Mouse (Mus musculus): Measurements from ENCODE around the gene Dirc2. TPM values are rescaled to one million over a fixed set of nuclear protein-coding genes. Genes with fewer than 3 reads are reported as not detected.
A peak's percentile ranks its signal among the peaks of the same experiment; 100 is the strongest.

The Dirc2 gene
- polyA plus RNA-seq, 1 experiment, result 0.97 TPM

DNA sequence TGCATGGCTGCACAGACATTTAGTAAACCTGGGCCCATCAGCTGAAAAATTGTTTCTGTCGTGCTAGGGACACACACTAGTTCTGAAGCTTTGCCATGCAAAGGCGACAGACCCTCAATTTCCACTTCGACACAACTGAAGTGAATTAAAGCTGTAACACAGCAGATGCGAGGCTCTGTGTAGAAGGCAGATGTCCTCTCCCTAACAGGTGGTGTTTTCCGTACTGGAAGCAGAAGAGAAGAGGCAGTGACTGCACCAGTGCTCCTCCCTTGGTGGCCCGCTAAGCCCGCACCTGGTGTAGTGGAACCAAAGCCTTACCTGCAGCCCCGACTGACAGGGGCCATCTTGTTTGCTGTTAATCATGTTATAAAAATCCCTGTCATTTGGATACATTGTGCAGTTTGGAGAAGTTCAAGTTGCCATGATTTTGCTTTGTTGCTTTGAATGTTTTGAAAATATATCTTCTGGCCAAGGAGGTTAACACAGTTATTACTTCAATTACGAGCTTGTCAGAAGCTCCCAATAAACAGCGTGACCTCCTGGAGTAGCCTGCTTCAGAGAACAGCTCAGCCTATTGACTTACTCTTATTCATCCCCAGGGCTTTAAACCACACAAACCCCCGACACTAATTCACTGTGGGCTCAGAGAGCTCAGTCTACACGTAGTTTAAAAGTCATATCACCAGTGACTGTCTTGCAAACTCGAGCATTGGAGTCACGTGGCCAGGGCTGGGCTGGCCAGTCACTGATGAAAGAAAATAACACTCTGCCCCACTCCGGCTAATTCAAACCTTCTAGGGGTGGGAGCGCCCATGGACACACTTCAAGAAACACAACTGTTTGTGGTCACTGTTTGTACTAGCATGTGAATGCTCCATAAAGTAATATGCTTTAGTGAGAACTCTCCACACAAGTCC is 65.1 kb downstream of the Dirc2 start:
- no peak for TF ChIP-seq FLI1 (IDR thresholded peaks at IDR 0.05; ENCODE audit: low read length)
- no peak for TF ChIP-seq GATA1 (IDR thresholded peaks at IDR 0.05; ENCODE audit: borderline replicate concordance, low read length)
- Histone ChIP-seq H3K9me3 (no peaks in the 10 kb centered on the region), H3K4me3 (replicated peaks) (no peak overlapping the region), H3K27me3 (replicated peaks) (peaks cover 6% of the 10 kb centered on the region), H3K36me3 (replicated peaks; ENCODE audit: low read length) (no peaks in the 10 kb centered on the region), H3K4me1 (no peaks in the 10 kb centered on the region)

DNA sequence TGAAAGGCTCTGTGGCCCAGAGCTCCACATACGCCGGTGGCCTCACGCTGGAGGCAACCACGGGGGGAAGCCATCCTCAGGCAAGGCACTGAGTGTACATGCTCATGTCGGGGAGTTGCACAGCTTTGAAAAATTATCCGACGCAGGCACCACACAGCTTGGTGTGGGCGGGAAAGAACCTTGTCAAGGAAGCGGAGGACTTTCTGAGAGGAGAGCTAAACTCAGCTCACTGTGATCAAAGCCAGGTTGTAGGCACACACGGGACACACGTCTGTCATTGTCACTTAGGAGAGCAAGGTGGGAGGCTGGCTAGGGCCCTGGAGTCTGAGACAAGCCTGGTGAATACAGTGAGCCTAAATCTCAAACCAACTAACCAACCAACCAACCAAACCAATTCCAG is 67.3 kb downstream of the Dirc2 start:
- Histone ChIP-seq H3K4me3 (replicated peaks) (no peak overlapping the region), H3K4me1 (no peaks in the 10 kb centered on the region), H3K36me3 (replicated peaks; ENCODE audit: low read length) (no peaks in the 10 kb centered on the region), H3K27me3 (replicated peaks) (peaks cover 8% of the 10 kb centered on the region), H3K9me3 (no peaks in the 10 kb centered on the region)
- no peak for TF ChIP-seq FLI1 (IDR thresholded peaks at IDR 0.05; ENCODE audit: low read length)
- no peak for TF ChIP-seq GATA1 (IDR thresholded peaks at IDR 0.05; ENCODE audit: borderline replicate concordance, low read length)

DNA sequence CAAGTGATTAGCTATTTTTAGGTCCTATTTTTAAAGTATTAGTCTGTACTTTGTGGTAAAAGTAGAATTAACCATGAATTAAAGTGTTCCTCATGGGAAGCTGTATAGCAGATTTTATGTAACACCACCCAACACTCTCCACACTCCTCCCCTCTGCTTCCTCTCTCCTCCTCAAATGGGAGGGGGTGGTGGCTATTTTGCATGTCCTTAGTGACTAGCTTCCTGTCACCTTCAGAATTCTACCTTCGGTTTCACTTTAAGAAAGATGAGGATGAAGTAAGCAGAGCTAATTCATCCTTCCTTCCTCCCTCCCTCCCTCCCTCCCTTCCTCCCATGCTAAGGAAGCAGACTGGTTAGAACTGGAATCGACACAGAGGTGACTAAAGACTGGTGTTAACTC is 73.1 kb downstream of the Dirc2 start:
- TF ChIP-seq GATA1 (IDR thresholded peaks at IDR 0.05; ENCODE audit: borderline replicate concordance, low read length), result no peak
- TF ChIP-seq FLI1 (IDR thresholded peaks at IDR 0.05; ENCODE audit: low read length), result no peak
- Histone ChIP-seq H3K4me1 (no peaks in the 10 kb centered on the region), H3K4me3 (replicated peaks) (peak overlapping the region; percentile 50), H3K27me3 (replicated peaks) (peaks cover 7% of the 10 kb centered on the region), H3K9me3 (peaks cover 8% of the 10 kb centered on the region), H3K36me3 (replicated peaks; ENCODE audit: low read length) (no peaks in the 10 kb centered on the region)

DNA sequence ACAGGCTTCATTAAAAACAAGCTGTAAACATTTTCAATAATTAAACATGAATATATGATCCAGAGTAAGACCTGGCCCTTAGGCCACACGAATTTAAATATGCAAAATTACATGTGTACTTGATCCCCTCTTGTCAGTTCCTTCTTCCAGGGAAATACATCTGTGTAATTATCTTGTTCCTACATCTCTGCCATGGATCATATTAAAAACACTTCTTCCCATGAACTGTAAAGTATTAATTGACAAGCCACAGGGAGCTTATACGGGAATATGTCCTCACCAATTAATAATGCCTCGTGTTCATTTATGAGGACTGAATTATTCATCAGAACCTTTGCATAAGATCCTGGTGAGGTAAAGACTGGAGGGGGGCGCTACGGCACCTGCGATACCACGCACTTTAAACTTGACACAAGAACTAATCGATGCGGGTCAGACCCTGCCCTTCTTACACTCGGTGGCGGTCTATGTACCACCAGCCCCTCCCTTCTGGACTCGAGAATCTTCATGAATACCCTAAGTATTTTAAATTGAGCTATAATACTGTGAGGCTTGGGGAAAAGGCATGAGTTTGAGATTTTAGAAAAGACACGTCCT is 74.8 kb downstream of the Dirc2 start:
- peaks cover 8% of the 10 kb centered on the region for H3K9me3 ChIP-seq
- no peaks in the 10 kb centered on the region for H3K36me3 ChIP-seq (replicated peaks; ENCODE audit: low read length)
- peaks cover 6% of the 10 kb centered on the region for H3K27me3 ChIP-seq (replicated peaks)
- H3K4me3 ChIP-seq (replicated peaks), result no peak overlapping the region
- no peak for TF ChIP-seq FLI1 (IDR thresholded peaks at IDR 0.05; ENCODE audit: low read length)
- TF ChIP-seq GATA1 (IDR thresholded peaks at IDR 0.05; ENCODE audit: borderline replicate concordance, low read length), result no peak
- no peaks in the 10 kb centered on the region for H3K4me1 ChIP-seq

DNA sequence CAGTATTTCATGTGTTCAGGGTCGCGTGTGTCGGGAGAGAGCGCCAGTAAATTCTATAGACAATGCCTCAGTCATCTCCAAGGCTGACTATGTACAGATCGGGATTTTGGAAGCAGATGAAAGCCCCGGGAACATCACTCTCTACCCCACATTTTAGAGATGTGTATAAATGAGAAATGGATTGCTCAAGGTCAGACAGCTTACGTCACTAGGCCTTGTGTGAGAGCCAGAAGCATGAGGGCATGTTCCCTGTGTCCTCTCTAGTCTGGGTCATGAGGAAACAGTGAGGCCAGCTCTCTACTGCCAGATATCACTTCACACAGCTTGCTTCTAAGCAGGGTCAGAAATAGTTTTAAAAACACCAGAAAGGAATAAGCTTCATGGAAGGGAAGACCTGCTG is 77.5 kb downstream of the Dirc2 start:
- H3K36me3 ChIP-seq (replicated peaks; ENCODE audit: low read length), result no peaks in the 10 kb centered on the region
- no peaks in the 10 kb centered on the region for H3K4me1 ChIP-seq
- H3K27me3 ChIP-seq (replicated peaks), result peaks cover 7% of the 10 kb centered on the region
- no peak for TF ChIP-seq GATA1 (IDR thresholded peaks at IDR 0.05; ENCODE audit: borderline replicate concordance, low read length)
- TF ChIP-seq FLI1 (IDR thresholded peaks at IDR 0.05; ENCODE audit: low read length), result no peak
- peaks cover 8% of the 10 kb centered on the region for H3K9me3 ChIP-seq
- no peak overlapping the region for H3K4me3 ChIP-seq (replicated peaks)

DNA sequence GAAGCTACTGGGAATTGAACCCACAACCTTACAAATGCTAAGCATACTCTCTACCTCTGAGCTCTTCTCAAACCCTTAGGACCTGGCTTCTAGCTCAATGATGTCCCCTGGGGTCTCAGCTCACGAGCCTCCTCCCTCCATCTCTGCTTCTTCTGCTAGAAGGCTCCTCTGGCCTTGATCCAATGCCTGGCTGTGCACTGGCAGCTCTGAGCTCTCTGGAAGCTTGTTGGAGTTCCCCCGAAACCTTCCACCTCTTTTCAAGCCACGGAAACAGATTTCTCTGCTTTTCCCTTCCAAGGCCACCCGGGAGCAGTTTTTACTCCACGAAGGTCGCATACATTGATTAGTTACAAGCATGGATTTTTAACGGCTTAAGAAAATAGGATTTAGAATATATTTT is 82.7 kb downstream of the Dirc2 start:
- no peaks in the 10 kb centered on the region for H3K4me1 ChIP-seq
- peaks cover 10% of the 10 kb centered on the region for H3K27me3 ChIP-seq (replicated peaks)
- H3K36me3 ChIP-seq (replicated peaks; ENCODE audit: low read length), result no peaks in the 10 kb centered on the region
- TF ChIP-seq GATA1 (IDR thresholded peaks at IDR 0.05; ENCODE audit: borderline replicate concordance, low read length), result no peak
- TF ChIP-seq FLI1 (IDR thresholded peaks at IDR 0.05; ENCODE audit: low read length), result no peak
- no peaks in the 10 kb centered on the region for H3K9me3 ChIP-seq
- H3K4me3 ChIP-seq (replicated peaks), result no peak overlapping the region

DNA sequence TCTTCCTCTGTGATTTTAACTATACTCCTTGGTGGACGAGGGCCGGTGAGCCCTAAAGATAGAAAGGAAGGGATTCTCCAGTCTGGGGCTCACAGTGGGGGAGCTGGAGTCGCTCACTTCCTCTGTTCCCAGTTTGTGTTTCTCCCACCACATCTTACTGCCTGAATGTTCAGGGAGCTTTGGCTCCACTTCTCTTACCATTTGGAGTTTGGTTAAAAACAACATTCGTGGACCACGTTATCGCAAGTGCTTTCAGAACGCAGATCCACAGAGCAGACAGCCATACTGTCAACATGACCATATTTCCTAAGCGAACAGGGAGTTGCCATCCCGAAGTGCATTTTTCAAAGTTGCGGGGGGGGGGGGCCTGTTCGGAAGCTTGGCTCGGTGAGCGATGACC is 84.1 kb downstream of the Dirc2 start:
- Histone ChIP-seq H3K4me1 (no peaks in the 10 kb centered on the region), H3K36me3 (replicated peaks; ENCODE audit: low read length) (no peaks in the 10 kb centered on the region), H3K27me3 (replicated peaks) (peaks cover 10% of the 10 kb centered on the region), H3K9me3 (no peaks in the 10 kb centered on the region), H3K4me3 (replicated peaks) (no peak overlapping the region)
- TF ChIP-seq FLI1 (IDR thresholded peaks at IDR 0.05; ENCODE audit: low read length) (no peak), GATA1 (IDR thresholded peaks at IDR 0.05; ENCODE audit: borderline replicate concordance, low read length) (no peak)

DNA sequence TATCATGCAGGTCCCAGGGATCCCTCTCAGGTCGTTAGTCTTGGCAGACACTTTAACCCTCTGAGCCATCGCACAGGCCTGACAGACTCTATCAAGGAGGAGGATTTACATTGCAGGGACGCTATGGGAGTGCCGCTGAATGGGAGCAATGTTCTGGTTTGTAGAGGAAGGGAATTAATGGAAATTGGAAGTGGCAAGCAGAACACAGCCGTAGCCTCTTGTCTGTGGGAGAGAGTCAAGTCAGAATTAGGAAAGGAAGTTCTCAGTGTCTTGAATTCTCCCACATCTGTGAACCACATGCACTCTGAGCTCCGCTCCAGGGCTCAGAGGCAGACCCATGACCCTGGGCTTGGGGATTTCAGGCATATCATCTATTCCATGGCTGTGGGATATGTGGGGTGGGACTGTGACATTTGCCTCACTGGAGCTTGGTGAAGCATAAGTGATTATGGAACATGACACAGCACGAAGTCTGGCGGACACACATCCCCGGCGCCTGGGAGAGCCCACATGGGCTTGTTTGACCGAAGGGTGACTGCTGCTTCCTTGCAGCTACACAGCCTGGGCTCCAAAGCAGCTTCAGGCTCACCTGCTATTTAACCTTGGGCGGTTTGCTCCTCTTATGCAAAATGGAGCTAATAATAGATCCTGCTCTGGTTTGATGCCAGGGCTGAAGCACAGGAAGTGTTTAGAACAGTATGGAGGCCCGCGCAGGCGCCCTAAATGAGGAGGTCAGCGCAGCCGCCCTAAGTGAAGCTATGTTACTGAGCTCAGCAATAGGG is 87.6 kb downstream of the Dirc2 start:
- TF ChIP-seq FLI1 (IDR thresholded peaks at IDR 0.05; ENCODE audit: low read length) (no peak), GATA1 (IDR thresholded peaks at IDR 0.05; ENCODE audit: borderline replicate concordance, low read length) (no peak)
- Histone ChIP-seq H3K9me3 (no peaks in the 10 kb centered on the region), H3K36me3 (replicated peaks; ENCODE audit: low read length) (no peaks in the 10 kb centered on the region), H3K27me3 (replicated peaks) (peaks cover 13% of the 10 kb centered on the region), H3K4me1 (peaks cover 9% of the 10 kb centered on the region), H3K4me3 (replicated peaks) (no peak overlapping the region)

DNA sequence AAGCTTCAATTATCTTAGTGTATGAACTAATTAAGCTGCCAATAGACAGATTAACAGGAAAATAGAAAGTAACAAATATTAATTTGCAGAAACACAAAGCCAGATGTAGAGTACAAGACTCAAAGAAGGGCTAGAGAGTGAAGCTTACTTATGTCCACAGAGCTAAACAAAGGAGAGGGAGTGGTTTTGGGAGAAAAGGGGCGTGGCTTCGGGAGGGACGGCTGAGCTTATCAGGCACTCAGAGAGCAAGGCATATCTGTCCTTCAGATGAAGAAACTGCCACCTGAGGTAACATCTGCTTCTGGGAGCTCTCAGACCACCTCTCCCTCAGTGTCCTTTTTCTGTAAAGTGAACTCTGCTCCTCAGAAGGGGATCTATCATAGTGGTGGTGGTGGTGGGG is 90.7 kb downstream of the Dirc2 start:
- no peaks in the 10 kb centered on the region for H3K36me3 ChIP-seq (replicated peaks; ENCODE audit: low read length)
- H3K4me3 ChIP-seq (replicated peaks), result no peak overlapping the region
- TF ChIP-seq GATA1 (IDR thresholded peaks at IDR 0.05; ENCODE audit: borderline replicate concordance, low read length), result no peak
- H3K9me3 ChIP-seq, result peaks cover 6% of the 10 kb centered on the region
- peaks cover 12% of the 10 kb centered on the region for H3K27me3 ChIP-seq (replicated peaks)
- H3K4me1 ChIP-seq, result peaks cover 9% of the 10 kb centered on the region

Data from megakaryocyte, embryonic 14.5 days (primary cell).